Comparison of ENCODE assay signal across 24 mouse cellular contexts in the genomic region with DNA sequence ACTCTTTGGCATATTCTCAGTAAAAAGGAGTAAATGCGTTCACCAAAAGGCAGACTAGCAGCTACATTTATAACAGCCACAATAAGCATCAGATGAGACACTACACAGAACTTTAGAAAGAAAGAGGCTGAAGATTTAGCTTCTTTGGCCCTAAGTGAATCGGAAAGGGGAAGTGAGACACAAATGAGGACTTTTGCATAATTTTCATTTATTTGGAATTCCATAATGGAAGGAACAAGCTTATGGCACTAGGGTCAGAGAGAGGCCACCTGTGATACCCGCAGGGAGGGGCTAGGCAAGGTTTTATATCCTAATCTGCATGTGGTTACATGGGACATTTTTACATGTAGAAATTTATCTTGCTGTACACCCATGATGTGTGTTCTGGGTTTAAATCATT. TPM values are rescaled to one million over a fixed set of nuclear protein-coding genes. Genes with fewer than 3 reads are reported as not detected.
DNase-seq lines count a peak whose midpoint lies in the region; ATAC-seq lines count a peak whose summit lies in the region.
"Had no signal": no experiment of that assay in that cellular context is flagged by ENCODE, and none has a peak within 500 bp of the region (broad histone marks: within the 10 kb centered on the region; RNA-seq: fewer than 3 reads in every experiment).

No protein-coding gene starts in this region.

- H3K4me2 ChIP-seq in forebrain, embryonic 13.5 days: no peak overlapping the region
- no peak overlapping the region for H3K4me2 ChIP-seq in midbrain, embryonic 16.5 days (ENCODE audit: low read length)
- H3K4me2 ChIP-seq in forebrain, embryonic 15.5 days (replicated peaks): no peak overlapping the region
- H3K4me2 ChIP-seq in intestine, embryonic 15.5 days (replicated peaks): no peak overlapping the region
- H3K4me2 ChIP-seq: hindbrain, embryonic 12.5 days had no signal

- H3K27me3 ChIP-seq in forebrain, embryonic 13.5 days: no peaks in the 10 kb centered on the region
- H3K27me3 ChIP-seq in forebrain, embryonic 10.5 days (ENCODE audit: poor library complexity, severe bottlenecking): no peaks in the 10 kb centered on the region
- no peaks in the 10 kb centered on the region for H3K27me3 ChIP-seq in midbrain, embryonic 16.5 days (ENCODE audit: control insufficient read depth, insufficient read depth, low read depth, low read length)
- no peaks in the 10 kb centered on the region for H3K27me3 ChIP-seq in midbrain, embryonic 10.5 days (ENCODE audit: low read depth, poor library complexity, severe bottlenecking)
- no peaks in the 10 kb centered on the region for H3K27me3 ChIP-seq in forebrain, embryonic 15.5 days
- no peaks in the 10 kb centered on the region for H3K27me3 ChIP-seq in intestine, embryonic 15.5 days (replicated peaks)
- no peaks in the 10 kb centered on the region for H3K27me3 ChIP-seq in limb, embryonic 10.5 days (ENCODE audit: low read depth, poor library complexity, severe bottlenecking)

- H3K4me1 ChIP-seq in forebrain, embryonic 13.5 days: peaks cover 48% of the 10 kb centered on the region
- peaks cover 13% of the 10 kb centered on the region for H3K4me1 ChIP-seq in forebrain, embryonic 10.5 days
- H3K4me1 ChIP-seq in midbrain, embryonic 16.5 days (ENCODE audit: control insufficient read depth, insufficient read depth, low read length): peaks cover 5% of the 10 kb centered on the region
- H3K4me1 ChIP-seq in midbrain, embryonic 10.5 days: peaks cover 9% of the 10 kb centered on the region; the same call in 1 of the 2 replicates
- H3K4me1 ChIP-seq in forebrain, embryonic 15.5 days: peaks cover 39% of the 10 kb centered on the region
- no peaks in the 10 kb centered on the region for H3K4me1 ChIP-seq in intestine, embryonic 15.5 days (replicated peaks)
- 0 out of 2 replicates have a peak, but pooled peaks cover 5% of the 10 kb centered on the region for H3K4me1 ChIP-seq in limb, embryonic 10.5 days

- H3K36me3 ChIP-seq in forebrain, embryonic 13.5 days (ENCODE audit: poor library complexity, severe bottlenecking): no peaks in the 10 kb centered on the region
- H3K36me3 ChIP-seq in forebrain, embryonic 10.5 days (replicated peaks): no peaks in the 10 kb centered on the region
- H3K36me3 ChIP-seq in midbrain, embryonic 16.5 days (ENCODE audit: control insufficient read depth, insufficient read depth, low read length): no peaks in the 10 kb centered on the region
- no peaks in the 10 kb centered on the region for H3K36me3 ChIP-seq in midbrain, embryonic 10.5 days
- H3K36me3 ChIP-seq in forebrain, embryonic 15.5 days: no peaks in the 10 kb centered on the region
- H3K36me3 ChIP-seq in intestine, embryonic 15.5 days: no peaks in the 10 kb centered on the region
- H3K36me3 ChIP-seq in limb, embryonic 10.5 days: no peaks in the 10 kb centered on the region
- H3K36me3 ChIP-seq: embryonic facial prominence, embryonic 10.5 days; heart, embryonic 10.5 days; hindbrain, embryonic 12.5 days had no signal

- no peak overlapping the region for H3K9ac ChIP-seq in forebrain, embryonic 13.5 days
- H3K9ac ChIP-seq in midbrain, embryonic 16.5 days (ENCODE audit: low read depth, low read length): no peak overlapping the region
- no peak overlapping the region for H3K9ac ChIP-seq in forebrain, embryonic 15.5 days (replicated peaks)
- no peak overlapping the region for H3K9ac ChIP-seq in intestine, embryonic 15.5 days
- H3K9ac ChIP-seq: hindbrain, embryonic 12.5 days had no signal

- H3K27ac ChIP-seq in forebrain, embryonic 13.5 days: peak overlapping the region; percentile 79
- H3K27ac ChIP-seq in forebrain, embryonic 10.5 days: no peak overlapping the region
- H3K27ac ChIP-seq in midbrain, embryonic 16.5 days (ENCODE audit: low read length): 0 out of 2 replicates have a peak overlapping the region, but pooled peaks have one; percentile 14
- no peak overlapping the region for H3K27ac ChIP-seq in midbrain, embryonic 10.5 days (replicated peaks)
- peak overlapping the region; percentile 90 for H3K27ac ChIP-seq in forebrain, embryonic 15.5 days (replicated peaks)
- H3K27ac ChIP-seq in intestine, embryonic 15.5 days: no peak overlapping the region
- no peak overlapping the region for H3K27ac ChIP-seq in limb, embryonic 10.5 days
- H3K27ac ChIP-seq: embryonic facial prominence, embryonic 10.5 days; heart, embryonic 10.5 days; hindbrain, embryonic 12.5 days had no signal

- no peak for ATAC-seq in forebrain, embryonic 13.5 days
- ATAC-seq in midbrain, embryonic 16.5 days: no peak
- no peak for ATAC-seq in forebrain, embryonic 15.5 days (replicated peaks)
- 0 out of 2 replicates have a peak, but pooled peaks have one; percentile 10 for ATAC-seq in megakaryocyte, adult 5-6 weeks (ENCODE audit: poor library complexity, severe bottlenecking)
- no peak for ATAC-seq in intestine, embryonic 15.5 days
- ATAC-seq: intestine, embryonic 16.5 days had no signal

- 81% methylated on average over 3 of the region's 3 CpGs for WGBS in forebrain, embryonic 13.5 days
- WGBS in forebrain, embryonic 10.5 days: 87% methylated on average over 3 of the region's 3 CpGs
- whole genome bisulfite sequencing in midbrain, embryonic 16.5 days: 76% methylated on average over 3 of the region's 3 CpGs
- WGBS in midbrain, embryonic 10.5 days: 87% methylated on average over 3 of the region's 3 CpGs
- WGBS in forebrain, embryonic 15.5 days: 59% methylated on average over 3 of the region's 3 CpGs
- WGBS in intestine, embryonic 15.5 days: 68% methylated on average over 3 of the region's 3 CpGs
- 85% methylated on average over 3 of the region's 3 CpGs for WGBS in limb, embryonic 10.5 days

- DNase-seq in forebrain, embryonic 10.5 days (ENCODE audit: extremely low spot score, low spot score): no peak
- no peak for DNase-seq in midbrain, embryonic 10.5 days (ENCODE audit: low spot score)
- no peak for DNase-seq in limb, embryonic 10.5 days (ENCODE audit: low spot score)
- DNase-seq: adrenal gland, adult 8-10 months; adrenal gland, postnatal 36 days; cerebellum, adult 9-10 months; cerebellum, postnatal 25 days; gastrocnemius, postnatal 14 days; heart, postnatal 10 days; heart, postnatal 4 days; kidney, adult 2 months had no signal

- no peak overlapping the region for H3K4me3 ChIP-seq in forebrain, embryonic 13.5 days
- no peak overlapping the region for H3K4me3 ChIP-seq in forebrain, embryonic 10.5 days
- H3K4me3 ChIP-seq in midbrain, embryonic 16.5 days (ENCODE audit: low read depth, low read length): no peak overlapping the region
- H3K4me3 ChIP-seq in midbrain, embryonic 10.5 days: no peak overlapping the region
- H3K4me3 ChIP-seq in forebrain, embryonic 15.5 days: no peak overlapping the region
- H3K4me3 ChIP-seq in intestine, embryonic 15.5 days (replicated peaks): no peak overlapping the region
- no peak overlapping the region for H3K4me3 ChIP-seq in limb, embryonic 10.5 days
- H3K4me3 ChIP-seq: embryonic facial prominence, embryonic 10.5 days; heart, embryonic 10.5 days; hindbrain, embryonic 12.5 days had no signal

- H3K9me3 ChIP-seq in forebrain, embryonic 13.5 days (replicated peaks): no peaks in the 10 kb centered on the region
- H3K9me3 ChIP-seq in forebrain, embryonic 10.5 days: no peaks in the 10 kb centered on the region
- no peaks in the 10 kb centered on the region for H3K9me3 ChIP-seq in midbrain, embryonic 16.5 days (replicated peaks; ENCODE audit: control insufficient read depth, low read length, poor library complexity, severe bottlenecking)
- H3K9me3 ChIP-seq in midbrain, embryonic 10.5 days (replicated peaks): no peaks in the 10 kb centered on the region
- H3K9me3 ChIP-seq in forebrain, embryonic 15.5 days: no peaks in the 10 kb centered on the region
- H3K9me3 ChIP-seq in intestine, embryonic 15.5 days: no peaks in the 10 kb centered on the region
- H3K9me3 ChIP-seq in limb, embryonic 10.5 days (replicated peaks): no peaks in the 10 kb centered on the region
- H3K9me3 ChIP-seq: embryonic facial prominence, embryonic 10.5 days; heart, embryonic 10.5 days; hindbrain, embryonic 12.5 days had no signal

RNA-seq across cellular contexts. Expression of a gene that starts 1.3 kb away (rescaled TPM):
- polyA plus RNA-seq in forebrain, embryonic 13.5 days (2015; fragmentation: Nextera tagmentation; extraction: Ambion mirVana): 0.10 and 0.48 TPM in 2 replicates
- not detected in 2 replicates for polyA plus RNA-seq in forebrain, embryonic 10.5 days (2016; fragmentation: Nextera tagmentation; extraction: Ambion mirVana)
- polyA plus RNA-seq in midbrain, embryonic 16.5 days (2015; fragmentation: Nextera tagmentation; extraction: Ambion mirVana): not detected in 2 replicates
- polyA plus RNA-seq in midbrain, embryonic 10.5 days (2016; fragmentation: Nextera tagmentation; extraction: Ambion mirVana): not detected in 2 replicates
- polyA plus RNA-seq in forebrain, embryonic 15.5 days (2015; fragmentation: Nextera tagmentation; extraction: Ambion mirVana): 0.15 and 0.22 TPM in 2 replicates
- total RNA-seq in megakaryocyte, adult 5-6 weeks (2015): not detected in 2 replicates
- total RNA-seq in megakaryocyte, adult 5-6 weeks (2017): not detected in 2 replicates
- polyA plus RNA-seq in intestine, embryonic 15.5 days (2015; fragmentation: Nextera tagmentation; extraction: Ambion mirVana): not detected in 2 replicates
- not detected in 2 replicates for polyA plus RNA-seq in limb, embryonic 10.5 days (2016; fragmentation: Nextera tagmentation; extraction: Ambion mirVana)
- total RNA-seq: adrenal gland, adult 8-10 months; adrenal gland, postnatal 36 days; gastrocnemius, adult 18-20 months; gastrocnemius, postnatal 14 days; heart, postnatal 10 days; heart, postnatal 4 days had no signal
- polyA plus RNA-seq: embryonic facial prominence, embryonic 10.5 days; embryonic facial prominence, embryonic 14.5 days; gonadal fat pad, adult 2 months; heart, embryonic 10.5 days; heart, embryonic 14.5 days; hindbrain, embryonic 12.5 days; intestine, embryonic 16.5 days; kidney, adult 2 months had no signal

RNA-seq across cellular contexts. Expression of a gene that starts 22.5 kb away (rescaled TPM):
- 27.0 and 28.9 TPM in 2 replicates for polyA plus RNA-seq in forebrain, embryonic 13.5 days (2015; fragmentation: Nextera tagmentation; extraction: Ambion mirVana)
- 8.3 and 9.1 TPM in 2 replicates for polyA plus RNA-seq in forebrain, embryonic 10.5 days (2016; fragmentation: Nextera tagmentation; extraction: Ambion mirVana)
- polyA plus RNA-seq in midbrain, embryonic 16.5 days (2015; fragmentation: Nextera tagmentation; extraction: Ambion mirVana): 54.6 and 60.3 TPM in 2 replicates
- 9.9 and 12.7 TPM in 2 replicates for polyA plus RNA-seq in midbrain, embryonic 10.5 days (2016; fragmentation: Nextera tagmentation; extraction: Ambion mirVana)
- polyA plus RNA-seq in forebrain, embryonic 15.5 days (2015; fragmentation: Nextera tagmentation; extraction: Ambion mirVana): 40.6 and 41.4 TPM in 2 replicates
- total RNA-seq in megakaryocyte, adult 5-6 weeks (2015): 11.4 and 14.9 TPM in 2 replicates
- 2.7 and 3.9 TPM in 2 replicates for total RNA-seq in megakaryocyte, adult 5-6 weeks (2017)
- polyA plus RNA-seq in intestine, embryonic 15.5 days (2015; fragmentation: Nextera tagmentation; extraction: Ambion mirVana): 9.4 and 9.9 TPM in 2 replicates
- polyA plus RNA-seq in limb, embryonic 10.5 days (2016; fragmentation: Nextera tagmentation; extraction: Ambion mirVana): 7.9 and 12.7 TPM in 2 replicates

RNA-seq across cellular contexts. Expression of a gene that starts 36.1 kb away (rescaled TPM):
- polyA plus RNA-seq in forebrain, embryonic 13.5 days (2015; fragmentation: Nextera tagmentation; extraction: Ambion mirVana): 29.1 and 30.0 TPM in 2 replicates
- polyA plus RNA-seq in forebrain, embryonic 10.5 days (2016; fragmentation: Nextera tagmentation; extraction: Ambion mirVana): 6.0 and 6.9 TPM in 2 replicates
- polyA plus RNA-seq in midbrain, embryonic 16.5 days (2015; fragmentation: Nextera tagmentation; extraction: Ambion mirVana): 53.4 and 59.3 TPM in 2 replicates
- 8.6 and 9.0 TPM in 2 replicates for polyA plus RNA-seq in midbrain, embryonic 10.5 days (2016; fragmentation: Nextera tagmentation; extraction: Ambion mirVana)
- polyA plus RNA-seq in forebrain, embryonic 15.5 days (2015; fragmentation: Nextera tagmentation; extraction: Ambion mirVana): 52.4 and 53.5 TPM in 2 replicates
- 23.7 and 24.0 TPM in 2 replicates for total RNA-seq in megakaryocyte, adult 5-6 weeks (2015)
- total RNA-seq in megakaryocyte, adult 5-6 weeks (2017): 17.9 and 21.1 TPM in 2 replicates
- 4.1 and 4.4 TPM in 2 replicates for polyA plus RNA-seq in intestine, embryonic 15.5 days (2015; fragmentation: Nextera tagmentation; extraction: Ambion mirVana)
- polyA plus RNA-seq in limb, embryonic 10.5 days (2016; fragmentation: Nextera tagmentation; extraction: Ambion mirVana): 5.3 TPM in 2 replicates

RNA-seq across cellular contexts. Expression of a gene that starts 48.7 kb away (rescaled TPM):
- polyA plus RNA-seq in forebrain, embryonic 13.5 days (2015; fragmentation: Nextera tagmentation; extraction: Ambion mirVana): 126 and 127 TPM in 2 replicates
- polyA plus RNA-seq in forebrain, embryonic 10.5 days (2016; fragmentation: Nextera tagmentation; extraction: Ambion mirVana): 129 and 133 TPM in 2 replicates
- polyA plus RNA-seq in midbrain, embryonic 16.5 days (2015; fragmentation: Nextera tagmentation; extraction: Ambion mirVana): 148 and 165 TPM in 2 replicates
- polyA plus RNA-seq in midbrain, embryonic 10.5 days (2016; fragmentation: Nextera tagmentation; extraction: Ambion mirVana): 113 and 124 TPM in 2 replicates
- 139 and 143 TPM in 2 replicates for polyA plus RNA-seq in forebrain, embryonic 15.5 days (2015; fragmentation: Nextera tagmentation; extraction: Ambion mirVana)
- 42.5 and 54.2 TPM in 2 replicates for total RNA-seq in megakaryocyte, adult 5-6 weeks (2015)
- 26.1 and 29.7 TPM in 2 replicates for total RNA-seq in megakaryocyte, adult 5-6 weeks (2017)
- 194 and 206 TPM in 2 replicates for polyA plus RNA-seq in intestine, embryonic 15.5 days (2015; fragmentation: Nextera tagmentation; extraction: Ambion mirVana)
- polyA plus RNA-seq in limb, embryonic 10.5 days (2016; fragmentation: Nextera tagmentation; extraction: Ambion mirVana): 124 and 136 TPM in 2 replicates

Comparison
In these comparisons a context has a peak if more than half of its experiments do, and no peak if none do; other contexts are left out.
1. H3K27ac ChIP-seq: peak in forebrain, embryonic 13.5 days (single experiment), midbrain, embryonic 16.5 days (single experiment) and forebrain, embryonic 15.5 days (single experiment); none in forebrain, embryonic 10.5 days (single experiment), midbrain, embryonic 10.5 days (single experiment), intestine, embryonic 15.5 days (single experiment) and limb, embryonic 10.5 days (single experiment).